Mouse (Mus musculus): ENCODE measurements around the gene Zcchc12. TPM values are rescaled to one million over a fixed set of nuclear protein-coding genes. Genes with fewer than 3 reads are reported as not detected.

Zcchc12 gene
- polyA plus RNA-seq, 1 experiment from 2014 or later = 4.2 TPM

DNA sequence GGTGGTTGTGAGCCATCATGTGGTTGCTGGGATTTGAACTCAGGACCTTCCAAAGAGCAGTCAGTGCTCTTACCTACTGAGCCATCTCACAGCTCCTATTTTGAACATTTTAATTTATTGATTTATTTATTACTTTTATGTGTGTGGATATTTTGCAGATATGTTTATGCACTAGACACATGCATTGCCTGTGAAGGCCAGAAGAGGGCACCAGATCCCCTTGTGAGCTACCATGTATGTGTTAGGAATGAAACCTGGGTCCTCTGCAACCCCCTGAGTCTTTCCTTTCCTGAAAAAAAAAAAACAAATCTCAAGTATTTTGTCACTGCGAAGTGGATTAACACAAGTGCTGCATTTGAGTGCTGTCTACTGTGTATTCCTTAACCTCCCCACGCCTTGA is 30.9 kb downstream of the Zcchc12 start:
- H3K27ac ChIP-seq = no peak overlapping the region
- H3K4me3 ChIP-seq (replicated peaks; ENCODE audit: low read depth, low read length) = no peak overlapping the region
- no peaks in the 10 kb centered on the region for H3K9me3 ChIP-seq (replicated peaks; ENCODE audit: low read length)
- no peaks in the 10 kb centered on the region for H3K27me3 ChIP-seq (ENCODE audit: insufficient read depth, low read length)
- peak; percentile 78 for TF ChIP-seq CTCF (IDR thresholded peaks at IDR 0.05; ENCODE audit: low read depth)
- no peak overlapping the region for H3K4me2 ChIP-seq (ENCODE audit: low read length)
- peak; percentile 36 for DNase-seq (ENCODE audit: low spot score)
- H3K36me3 ChIP-seq (ENCODE audit: insufficient read depth, low read length) = no peaks in the 10 kb centered on the region
- ATAC-seq (replicated peaks; ENCODE audit: low FRiP score, low read depth) = no peak
- 47% methylated on average over 2 of the region's 2 CpGs for WGBS
- H3K9ac ChIP-seq (ENCODE audit: low read depth, low read length) = no peak overlapping the region
- H3K4me1 ChIP-seq (replicated peaks; ENCODE audit: insufficient read depth, low read length) = no peaks in the 10 kb centered on the region

DNA sequence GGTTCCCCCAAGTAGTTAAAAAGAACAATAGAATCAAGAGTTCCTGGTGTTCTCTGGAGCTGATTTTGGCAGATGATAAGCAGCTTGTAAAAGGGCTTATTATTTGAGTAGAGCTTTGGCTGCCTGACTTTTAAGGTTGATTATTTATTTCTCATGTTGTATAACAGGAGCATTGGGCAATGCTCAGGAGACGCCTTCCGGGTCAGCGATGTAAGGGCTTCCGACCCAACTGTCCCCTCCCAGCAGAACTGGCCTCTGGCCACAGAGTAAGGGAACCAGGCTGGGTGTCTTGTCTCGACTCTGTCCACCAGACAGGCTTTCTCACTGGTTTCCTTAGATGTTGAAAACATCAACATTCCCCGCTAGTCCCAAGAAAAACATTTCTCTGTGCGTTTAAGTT is 33.2 kb downstream of the Zcchc12 start:
- ATAC-seq (replicated peaks; ENCODE audit: low FRiP score, low read depth) (no peak), DNase-seq (ENCODE audit: low spot score) (peak; percentile 19)
- TF ChIP-seq CTCF (IDR thresholded peaks at IDR 0.05; ENCODE audit: low read depth) = no peak
- H3K4me1 ChIP-seq (replicated peaks; ENCODE audit: insufficient read depth, low read length) = no peaks in the 10 kb centered on the region
- H3K9ac ChIP-seq (ENCODE audit: low read depth, low read length) = no peak overlapping the region
- no peak overlapping the region for H3K4me3 ChIP-seq (replicated peaks; ENCODE audit: low read depth, low read length)
- no peak overlapping the region for H3K4me2 ChIP-seq (ENCODE audit: low read length)
- no peaks in the 10 kb centered on the region for H3K27me3 ChIP-seq (ENCODE audit: insufficient read depth, low read length)
- H3K36me3 ChIP-seq (ENCODE audit: insufficient read depth, low read length) = no peaks in the 10 kb centered on the region
- WGBS = 47% methylated on average over 7 of the region's 7 CpGs
- peak overlapping the region; percentile 19; the same call in 1 of the 2 replicates for H3K27ac ChIP-seq
- H3K9me3 ChIP-seq (replicated peaks; ENCODE audit: low read length) = no peaks in the 10 kb centered on the region

DNA sequence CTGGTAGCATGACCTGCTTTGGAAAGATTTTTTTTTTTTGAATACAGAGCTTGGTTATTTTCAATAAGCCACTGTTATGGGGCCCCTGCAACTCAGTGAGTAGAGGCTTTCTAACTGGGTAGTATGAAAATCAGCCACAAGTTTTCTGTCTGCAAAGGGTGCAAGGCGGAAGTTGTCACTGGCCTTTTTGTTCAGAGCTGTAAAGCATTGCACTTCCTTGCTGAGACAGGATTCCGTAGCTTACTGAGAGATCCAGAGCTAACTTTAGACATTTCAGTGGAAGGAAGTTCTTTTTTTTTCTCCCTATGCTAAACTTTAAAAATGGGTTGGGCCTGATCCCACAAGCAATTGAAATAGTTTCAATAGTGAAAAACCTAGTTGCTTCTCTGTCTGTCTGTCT is 33.6 kb downstream of the Zcchc12 start:
- Histone ChIP-seq H3K27me3 (ENCODE audit: insufficient read depth, low read length) (no peaks in the 10 kb centered on the region), H3K27ac (peak overlapping the region; percentile 19; the same call in 1 of the 2 replicates), H3K9me3 (replicated peaks; ENCODE audit: low read length) (no peaks in the 10 kb centered on the region), H3K4me2 (ENCODE audit: low read length) (no peak overlapping the region), H3K4me1 (replicated peaks; ENCODE audit: insufficient read depth, low read length) (no peaks in the 10 kb centered on the region), H3K36me3 (ENCODE audit: insufficient read depth, low read length) (no peaks in the 10 kb centered on the region), H3K9ac (ENCODE audit: low read depth, low read length) (no peak overlapping the region), H3K4me3 (replicated peaks; ENCODE audit: low read depth, low read length) (no peak overlapping the region)
- DNase-seq (ENCODE audit: low spot score) (peak; percentile 50), ATAC-seq (replicated peaks; ENCODE audit: low FRiP score, low read depth) (no peak)
- TF ChIP-seq CTCF (IDR thresholded peaks at IDR 0.05; ENCODE audit: low read depth) = no peak
- WGBS = 58% methylated on average over 2 of the region's 2 CpGs

DNA sequence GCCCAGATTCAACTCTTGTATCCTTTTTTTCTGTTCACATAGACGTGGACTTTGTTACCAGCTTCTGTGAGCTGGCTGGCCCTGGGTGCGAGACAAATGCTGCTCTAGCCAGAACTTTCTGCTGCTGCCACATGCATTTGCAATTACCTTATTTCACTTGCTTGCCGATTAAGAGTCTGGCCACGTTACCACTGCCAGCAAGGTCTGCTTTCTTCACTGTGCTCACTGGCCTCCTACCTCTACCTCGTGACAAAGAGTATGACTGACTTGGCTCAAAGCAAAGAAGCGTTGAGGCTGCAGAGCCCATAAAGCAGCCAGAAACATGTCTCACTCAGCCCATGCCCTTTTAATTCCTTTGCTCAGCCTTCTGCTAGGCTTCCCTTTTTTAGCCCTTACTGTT is 39.9 kb downstream of the Zcchc12 start:
- no peak overlapping the region for H3K4me2 ChIP-seq (ENCODE audit: low read length)
- 84% methylated on average over 6 of the region's 6 CpGs for WGBS
- H3K9me3 ChIP-seq (replicated peaks; ENCODE audit: low read length) = no peaks in the 10 kb centered on the region
- no peak overlapping the region for H3K27ac ChIP-seq
- H3K36me3 ChIP-seq (ENCODE audit: insufficient read depth, low read length) = no peaks in the 10 kb centered on the region
- DNase-seq (ENCODE audit: low spot score) (no peak), ATAC-seq (replicated peaks; ENCODE audit: low FRiP score, low read depth) (no peak)
- no peak overlapping the region for H3K4me3 ChIP-seq (replicated peaks; ENCODE audit: low read depth, low read length)
- H3K4me1 ChIP-seq (replicated peaks; ENCODE audit: insufficient read depth, low read length) = no peaks in the 10 kb centered on the region
- H3K9ac ChIP-seq (ENCODE audit: low read depth, low read length) = no peak overlapping the region
- H3K27me3 ChIP-seq (ENCODE audit: insufficient read depth, low read length) = no peaks in the 10 kb centered on the region
- no peak for TF ChIP-seq CTCF (IDR thresholded peaks at IDR 0.05; ENCODE audit: low read depth)

Other genes starting within 250 kb of the Zcchc12 start
- gene Il13ra1, start 83.8 kb upstream of the Zcchc12 start, polyA plus RNA-seq (2015; fragmentation: Nextera tagmentation; extraction: Ambion mirVana) = 27.8 and 30.2 TPM in 2 replicates
- 0.22 and 0.46 TPM in 2 replicates for gene Lonrf3, start 132.4 kb downstream of the Zcchc12 start, polyA plus RNA-seq (2015; fragmentation: Nextera tagmentation; extraction: Ambion mirVana)
- gene Gm6268, start 205.4 kb downstream of the Zcchc12 start, polyA plus RNA-seq (2015; fragmentation: Nextera tagmentation; extraction: Ambion mirVana) = not detected in 2 replicates